Mouse (Mus musculus): Measurements from ENCODE around the gene Dglucy.

Dglucy gene

GRCm38 (mm10) chr12:100778934-100779865 lies at the start of gene Dglucy:
TSS of gene Dglucy (plus strand) at chr12:100779057.
- DNase-seq (ENCODE audit: low read depth) = peak; percentile 90

- no peak for DNase-seq (ENCODE audit: low read depth)
Measured at GRCm38 (mm10) chr12:100735156-100735555, 43.7 kb upstream of the Dglucy start.

- no peak for DNase-seq (ENCODE audit: low read depth)
Measured at GRCm38 (mm10) chr12:100735581-100735980, 43.3 kb upstream of the Dglucy start.

GRCm38 (mm10) chr12:100738498-100738897 lies 40.4 kb upstream of the Dglucy start:
- DNase-seq (ENCODE audit: low read depth) = no peak

- no peak for DNase-seq (ENCODE audit: low read depth)
Measured at GRCm38 (mm10) chr12:100739011-100739570, 39.8 kb upstream of the Dglucy start.

- DNase-seq (ENCODE audit: low read depth) = no peak
Measured at GRCm38 (mm10) chr12:100740313-100740712, 38.5 kb upstream of the Dglucy start.

GRCm38 (mm10) chr12:100742468-100742867 lies 36.4 kb upstream of the Dglucy start:
- DNase-seq (ENCODE audit: low read depth) = no peak

- DNase-seq (ENCODE audit: low read depth) = no peak
Measured at GRCm38 (mm10) chr12:100752977-100753376, 25.9 kb upstream of the Dglucy start.

GRCm38 (mm10) chr12:100753716-100754115 lies 25.1 kb upstream of the Dglucy start:
- DNase-seq (ENCODE audit: low read depth) = no peak

GRCm38 (mm10) chr12:100757427-100757826 lies 21.4 kb upstream of the Dglucy start:
- no peak for DNase-seq (ENCODE audit: low read depth)

GRCm38 (mm10) chr12:100762663-100763425 lies 16.0 kb upstream of the Dglucy start:
- no peak for DNase-seq (ENCODE audit: low read depth)

- DNase-seq (ENCODE audit: low read depth) = no peak
Measured at GRCm38 (mm10) chr12:100764329-100765018, 14.4 kb upstream of the Dglucy start.

- no peak for DNase-seq (ENCODE audit: low read depth)
Measured at GRCm38 (mm10) chr12:100769871-100770270, 9.0 kb upstream of the Dglucy start.

GRCm38 (mm10) chr12:100770765-100771164 lies 8.1 kb upstream of the Dglucy start:
- DNase-seq (ENCODE audit: low read depth) = no peak

GRCm38 (mm10) chr12:100772230-100772984 lies 6.5 kb upstream of the Dglucy start:
- peak; percentile 80 for DNase-seq (ENCODE audit: low read depth)

- DNase-seq (ENCODE audit: low read depth) = no peak
Measured at GRCm38 (mm10) chr12:100774756-100775155, 4.1 kb upstream of the Dglucy start.

GRCm38 (mm10) chr12:100775291-100775690 lies 3.6 kb upstream of the Dglucy start:
- DNase-seq (ENCODE audit: low read depth) = no peak

- DNase-seq (ENCODE audit: low read depth) = peak; percentile 67
Measured at GRCm38 (mm10) chr12:100775911-100776581, 2.8 kb upstream of the Dglucy start.

- DNase-seq (ENCODE audit: low read depth) = no peak
Measured at GRCm38 (mm10) chr12:100776991-100777390, 1.9 kb upstream of the Dglucy start.

- DNase-seq (ENCODE audit: low read depth) = no peak
Measured at GRCm38 (mm10) chr12:100778276-100778933, 452 bp upstream of the Dglucy start.
